Mouse (Mus musculus) liver, adult 2 months (tissue): ENCODE measurements at regions not wholly inside any gene's neighbourhood (a gene's known extent, or its start where the extent isn't known, plus 50 kb on each side); places are given as distances from the start of the nearest gene placed in this dataset.

ENCODE experiments used
- CTCF ChIP-seq: fragments of 200-500 bp; IDR thresholded peaks from 2 replicates; pipeline ENCODE4 v1.5.1; 2011; ENCODE audit warnings: low read depth, low read length, control low read depth
- POLR2A ChIP-seq: fragments of 200-500 bp; IDR thresholded peaks from 2 replicates; pipeline ENCODE4 v1.6.1; 2011; ENCODE audit warnings: low read length, control low read depth; ENCODE audit not compliant: insufficient read depth; ENCODE audit errors: extremely low read depth

DNA sequence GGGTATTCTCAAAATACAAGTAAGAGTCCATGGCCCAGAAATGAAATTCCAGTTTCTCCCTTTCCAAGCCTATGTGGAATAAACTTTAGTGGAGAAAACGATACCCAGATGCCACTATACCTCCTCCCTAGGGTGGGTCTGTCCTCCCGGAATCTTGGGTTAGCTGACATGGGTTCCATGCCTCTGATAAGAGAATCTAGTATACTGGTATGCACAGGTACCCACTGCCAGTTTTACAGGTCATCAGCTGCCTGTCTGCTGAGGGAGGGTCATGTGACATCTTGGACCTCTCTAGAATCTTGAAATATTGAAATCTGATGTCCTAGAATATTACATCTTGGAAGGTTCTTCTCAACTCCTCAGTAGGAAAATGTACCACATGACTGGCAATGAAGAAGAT, 172.5 kb downstream of the Cd83 start:
- TF ChIP-seq CTCF (no peak), POLR2A (no peak)
